Mouse (Mus musculus) brown adipose tissue, adult 24 weeks (tissue): Measurements from ENCODE around the gene Hoxb5. TPM values are rescaled to one million over a fixed set of nuclear protein-coding genes. Genes with fewer than 3 reads are reported as not detected.

Experiments
- H3K27ac ChIP-seq: fragments of 200-500 bp; replicated peaks from 2 replicates; pipeline ENCODE4 v1.5.1; 2012; ENCODE audit warnings: low read depth, mild to moderate bottlenecking, low read length
- H3K4me1 ChIP-seq: fragments of 200-500 bp; 2 replicates; pipeline ENCODE4 v1.6.1; 2012; ENCODE audit warnings: low read length, mixed read lengths; ENCODE audit not compliant: control insufficient read depth, insufficient read depth, insufficient read length
- H3K4me3 ChIP-seq: fragments of 200-500 bp; 2 replicates; pipeline ENCODE4 v1.5.1; 2012; ENCODE audit warnings: low read depth, mild to moderate bottlenecking, low read length, moderate library complexity; ENCODE audit not compliant: insufficient read depth
- polyA plus RNA-seq: library from polyadenylated mRNA; stranded (reverse); fragments of >200 nt; gene quantifications from 2 replicates; pipeline ENCODE4 v1.2.4, GENCODE M21; 2012; ENCODE audit not compliant: missing spikeins, insufficient read depth, insufficient read length

Hoxb5 gene
- polyA plus RNA-seq, 1 experiment = 1.1 TPM

GRCm38 (mm10) chr11:96267021-96267920, 35.9 kb upstream of the Hoxb5 start:
- Histone ChIP-seq H3K4me3 (no peak overlapping the region), H3K4me1 (no peaks in the 10 kb centered on the region), H3K27ac (no peak overlapping the region)

- no peak overlapping the region for H3K4me3 ChIP-seq
- no peak overlapping the region for H3K27ac ChIP-seq
- no peaks in the 10 kb centered on the region for H3K4me1 ChIP-seq
Observed at GRCm38 (mm10) chr11:96268031-96268745, 34.9 kb upstream of the Hoxb5 start.

GRCm38 (mm10) chr11:96269869-96270268, 33.3 kb upstream of the Hoxb5 start:
- H3K4me3 ChIP-seq = no peak overlapping the region
- H3K4me1 ChIP-seq = no peaks in the 10 kb centered on the region
- no peak overlapping the region for H3K27ac ChIP-seq

DNA sequence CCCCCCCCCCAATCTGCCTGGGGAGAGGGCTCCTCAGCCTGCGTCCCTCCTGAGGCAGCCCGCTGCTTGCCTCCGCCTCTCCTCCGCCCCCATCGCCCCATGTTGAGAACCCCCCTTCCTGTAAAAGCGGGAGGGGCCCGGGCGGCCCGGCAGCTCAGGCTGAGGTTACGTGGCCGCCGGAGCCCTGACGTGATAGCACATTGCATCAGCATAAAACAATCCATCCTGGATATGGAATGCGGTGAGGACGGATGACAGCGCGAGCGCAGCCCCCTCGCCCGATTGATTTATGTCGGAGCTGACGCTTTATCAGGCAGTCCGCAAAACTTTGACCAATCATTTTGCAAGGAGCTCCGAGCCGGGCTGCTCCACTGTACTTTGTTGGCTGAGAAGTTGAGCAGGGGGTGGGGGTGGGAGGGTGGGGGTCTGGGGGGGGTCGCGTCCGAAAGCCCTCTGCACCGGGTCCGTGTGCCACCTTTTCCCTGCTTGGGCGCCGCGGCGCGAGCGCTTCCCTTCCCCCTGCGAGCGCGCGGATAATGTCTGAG, 32.1 kb upstream of the Hoxb5 start, which contains the start of gene Hoxb9:
Gene Hoxb9, plus strand, starts transcription at position 462 of the 545 bp plus-strand sequence.
- Histone ChIP-seq H3K4me3 (peak within 1 kb of the TSS; percentile 54), H3K4me1 (no peaks in the 10 kb centered on the region), H3K27ac (no peak within 1 kb of the TSS)

DNA sequence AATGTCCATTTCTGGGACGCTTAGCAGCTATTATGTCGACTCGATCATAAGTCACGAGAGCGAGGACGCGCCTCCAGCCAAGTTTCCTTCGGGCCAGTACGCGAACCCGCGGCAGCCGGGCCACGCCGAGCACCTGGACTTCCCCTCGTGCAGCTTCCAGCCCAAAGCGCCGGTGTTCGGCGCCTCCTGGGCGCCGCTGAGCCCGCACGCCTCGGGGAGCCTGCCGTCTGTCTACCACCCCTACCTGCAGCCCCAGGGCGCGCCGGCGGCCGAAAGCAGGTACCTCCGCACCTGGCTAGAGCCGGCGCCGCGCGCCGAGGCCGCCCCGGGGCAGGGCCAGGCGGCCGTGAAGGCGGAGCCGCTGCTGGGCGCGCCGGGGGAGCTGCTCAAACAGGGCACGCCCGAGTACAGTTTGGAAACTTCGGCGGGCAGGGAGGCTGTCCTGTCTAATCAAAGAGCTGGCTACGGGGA, 31.6 kb upstream of the Hoxb5 start:
- Histone ChIP-seq H3K4me3 (peak overlapping the region; percentile 54), H3K4me1 (no peaks in the 10 kb centered on the region), H3K27ac (no peak overlapping the region)

DNA sequence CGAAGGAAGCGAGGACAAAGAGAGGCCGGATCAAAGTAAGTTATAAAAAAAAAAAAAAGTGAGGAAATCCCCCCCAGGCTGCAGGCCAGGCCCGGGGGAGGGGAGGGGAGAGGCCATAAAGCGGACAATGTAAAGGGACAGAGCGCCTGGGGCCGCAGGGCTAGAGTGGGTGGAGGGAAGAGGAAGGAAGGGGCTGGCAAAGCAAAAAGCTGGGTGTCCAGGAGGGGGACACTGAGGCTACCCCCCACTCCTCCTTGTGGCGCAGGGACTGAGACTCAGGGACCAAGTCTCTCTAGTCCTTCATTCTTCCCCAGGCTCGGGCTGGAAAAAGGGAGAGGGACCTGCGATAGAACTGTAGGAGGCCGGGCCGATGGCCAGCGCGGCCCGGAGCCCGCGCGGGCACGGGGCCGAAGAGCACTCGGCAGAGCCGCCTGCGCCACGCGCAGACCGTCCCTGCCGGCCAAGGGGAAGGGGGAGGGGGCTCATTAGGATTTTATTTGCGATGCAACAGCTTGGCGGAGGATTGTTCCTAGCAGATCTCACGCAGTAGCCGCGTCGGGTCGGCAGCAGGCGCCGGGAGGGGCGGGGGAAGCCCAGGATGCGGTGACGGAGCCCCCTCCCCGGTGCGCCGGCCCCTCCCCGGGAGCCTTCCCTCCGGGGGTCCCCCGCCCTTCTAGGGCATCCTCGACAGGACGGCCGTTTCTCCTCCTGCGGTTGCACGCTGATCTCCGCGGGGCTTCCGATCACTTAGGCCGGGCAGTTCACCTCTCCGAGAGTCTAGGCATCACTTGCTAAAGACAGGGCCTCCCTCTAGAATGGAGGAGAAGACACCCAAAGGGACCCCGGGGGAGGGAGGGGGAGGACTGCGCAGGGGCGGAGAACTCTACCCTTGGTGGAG, 30.9 kb upstream of the Hoxb5 start:
- no peak overlapping the region for H3K27ac ChIP-seq
- peak overlapping the region; percentile 54 for H3K4me3 ChIP-seq
- no peaks in the 10 kb centered on the region for H3K4me1 ChIP-seq

DNA sequence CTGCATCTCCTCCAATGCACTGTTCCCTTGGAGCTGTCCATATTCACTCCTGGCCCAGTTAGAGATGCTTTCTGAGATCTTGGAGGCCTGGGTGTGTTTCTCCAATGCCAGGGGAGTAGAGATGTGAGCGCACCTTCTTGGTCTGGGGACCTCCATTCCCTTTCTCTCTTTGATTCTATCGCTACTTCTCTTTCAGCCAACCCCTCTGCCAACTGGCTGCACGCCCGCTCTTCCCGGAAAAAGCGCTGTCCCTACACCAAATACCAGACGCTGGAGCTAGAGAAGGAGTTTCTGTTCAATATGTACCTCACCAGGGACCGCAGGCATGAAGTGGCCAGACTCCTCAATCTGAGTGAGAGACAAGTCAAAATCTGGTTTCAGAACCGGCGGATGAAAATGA, 28.7 kb upstream of the Hoxb5 start:
- H3K4me1 ChIP-seq = no peaks in the 10 kb centered on the region
- H3K27ac ChIP-seq = no peak overlapping the region
- H3K4me3 ChIP-seq = no peak overlapping the region

DNA sequence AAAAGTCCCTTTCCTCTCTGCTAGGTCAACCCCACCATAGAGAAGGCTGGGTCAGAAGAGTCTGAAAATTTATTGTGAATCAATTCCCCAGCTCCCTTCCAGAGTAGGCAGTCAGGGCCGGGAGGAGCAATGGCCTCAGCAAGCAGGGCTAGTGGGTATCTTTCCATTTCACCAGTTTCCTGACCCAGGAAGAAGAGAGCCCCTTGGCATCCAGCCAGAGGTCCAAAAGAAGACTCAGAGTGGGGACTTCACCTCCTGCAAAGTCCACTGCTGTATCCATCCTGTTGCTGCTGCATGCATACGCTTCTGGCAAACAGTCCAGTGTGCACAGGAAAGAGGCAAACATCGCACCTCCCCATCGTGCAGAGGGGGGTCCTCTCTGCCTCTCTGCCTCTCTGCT, 27.2 kb upstream of the Hoxb5 start:
- H3K4me3 ChIP-seq = no peak overlapping the region
- no peaks in the 10 kb centered on the region for H3K4me1 ChIP-seq
- H3K27ac ChIP-seq = no peak overlapping the region

GRCm38 (mm10) chr11:96277151-96278044, 25.7 kb upstream of the Hoxb5 start:
- peak overlapping the region; percentile 40 for H3K4me3 ChIP-seq

DNA sequence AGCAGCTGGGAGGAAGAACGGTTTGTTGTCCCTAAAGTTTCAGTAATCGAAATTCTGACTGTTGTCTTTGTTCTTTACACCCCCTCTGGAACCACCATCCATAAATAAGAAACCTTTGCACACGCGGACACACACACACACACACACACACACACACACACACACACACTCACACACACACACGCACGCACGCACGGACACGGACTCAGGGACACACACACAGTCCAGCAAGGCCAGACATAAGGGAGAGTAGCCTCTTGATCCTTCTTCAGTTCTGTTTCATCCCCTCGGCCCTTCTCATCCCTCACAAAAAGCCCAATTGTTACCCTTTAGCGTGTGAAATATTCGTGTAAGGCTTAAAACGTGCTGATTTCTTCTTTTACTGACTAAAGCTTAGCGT, 24.8 kb upstream of the Hoxb5 start:
- H3K4me1 ChIP-seq = no peaks in the 10 kb centered on the region
- peak overlapping the region; percentile 2 for H3K4me3 ChIP-seq
- H3K27ac ChIP-seq = no peak overlapping the region

More at GRCm38 (mm10) chr11:96277151-96278044, 25.7 kb upstream of the Hoxb5 start:
- H3K27ac ChIP-seq = no peak overlapping the region
- H3K4me1 ChIP-seq = no peaks in the 10 kb centered on the region

DNA sequence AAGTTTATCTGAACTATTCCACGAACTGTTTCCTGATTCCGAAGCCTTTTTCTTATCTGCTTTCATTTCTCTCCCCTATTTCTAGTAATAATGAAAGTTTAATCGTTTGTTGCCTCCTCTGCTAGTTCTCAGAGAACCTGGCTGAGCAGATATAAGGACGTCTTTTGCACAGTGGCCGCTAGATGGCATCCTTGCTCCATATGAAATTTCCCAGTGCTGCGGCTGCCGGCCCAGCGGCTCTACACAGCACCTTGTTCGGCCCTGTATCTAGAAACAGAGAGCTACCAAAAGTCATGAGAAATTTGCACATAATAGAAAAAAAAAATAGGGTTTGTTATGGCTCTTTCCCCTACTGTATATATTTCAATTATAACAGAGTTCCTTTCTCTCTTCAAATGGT, 24.4 kb upstream of the Hoxb5 start:
- Histone ChIP-seq H3K27ac (no peak overlapping the region), H3K4me3 (no peak overlapping the region), H3K4me1 (no peaks in the 10 kb centered on the region)

DNA sequence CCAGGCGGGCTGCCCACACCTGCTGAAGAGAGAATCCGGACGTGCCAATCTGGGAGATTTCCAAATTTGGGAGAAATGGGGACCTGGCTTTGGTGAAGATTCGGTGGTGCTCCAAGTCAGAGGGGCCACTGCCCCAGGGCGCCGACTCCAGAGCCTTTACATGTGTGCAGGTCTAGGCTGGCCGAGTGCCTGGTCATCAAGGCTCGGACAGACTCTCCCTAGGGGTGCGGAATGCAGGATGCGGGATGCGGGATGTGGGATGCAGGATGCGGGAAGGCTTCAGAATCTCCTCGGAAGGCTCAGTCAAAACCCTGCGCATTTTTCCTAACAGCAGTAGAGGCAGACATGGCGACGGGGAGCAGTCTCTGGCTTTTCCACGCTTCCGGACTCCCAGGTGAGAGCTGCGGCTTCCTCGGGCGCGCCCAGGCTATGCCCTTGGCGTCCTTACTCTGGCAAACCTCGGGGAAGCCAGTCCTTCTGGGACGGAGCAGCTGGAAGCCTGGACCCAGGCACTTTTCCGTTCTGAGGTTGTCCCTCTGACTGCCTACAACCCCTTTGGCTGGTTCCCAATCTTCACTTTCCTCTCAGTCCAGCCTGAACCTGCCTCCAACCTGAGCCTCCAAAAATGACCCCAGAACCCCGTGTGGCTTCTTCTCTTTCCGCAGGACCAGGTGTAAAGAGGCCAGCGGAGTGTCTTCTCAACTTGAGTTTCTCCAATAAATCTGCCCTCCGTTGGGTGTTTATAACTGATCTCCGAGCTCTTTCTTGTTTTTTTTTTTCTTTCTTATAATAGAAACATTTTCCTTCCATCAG, 23.5 kb upstream of the Hoxb5 start:
- no peak overlapping the region for H3K27ac ChIP-seq
- H3K4me1 ChIP-seq = no peaks in the 10 kb centered on the region
- peak overlapping the region; percentile 28; the same call in 1 of the 2 replicates for H3K4me3 ChIP-seq
